Mouse (Mus musculus) left cerebral cortex, adult 2 months (tissue): ENCODE measurements around the gene Kit. TPM values are rescaled to one million over a fixed set of nuclear protein-coding genes. Genes with fewer than 3 reads are reported as not detected.

Source experiments
- DNase-seq, 2 experiments: peaks; one replicate each; pipeline ENCODE4 v3.0.0; 2021 to 2022; ENCODE audit warnings: low spot score in 2 of 2, mixed read lengths in 1 of 2; ENCODE audit errors: extremely low spot score in 1 of 2
- H3K27ac ChIP-seq: fragments of 200-600 bp; 2 replicates; pipeline ENCODE4 v1.8.1; 2022
- H3K4me3 ChIP-seq: fragments of 200-600 bp; 2 replicates; pipeline ENCODE4 v1.8.1; 2022
- CTCF ChIP-seq: fragments of 200-600 bp; IDR thresholded peaks from 2 replicates; pipeline ENCODE4 v1.8.1; 2022; ENCODE audit warnings: antibody characterized with exemption, mild to moderate bottlenecking, moderate library complexity
- intact Hi-C: fragments of 180-260 bp; cut with DNase I; formaldehyde crosslinking; loops from one replicate; pipeline ENCODE4 v1.15.1; 2025
- total RNA-seq, 2 experiments: library from RNA; stranded (reverse); gene quantifications; 2 replicates each; pipeline ENCODE4 v1.2.3; 2021

The Kit gene
- total RNA-seq, 2 experiments from 2014 or later = 31.5 to 33.9 TPM

DNA sequence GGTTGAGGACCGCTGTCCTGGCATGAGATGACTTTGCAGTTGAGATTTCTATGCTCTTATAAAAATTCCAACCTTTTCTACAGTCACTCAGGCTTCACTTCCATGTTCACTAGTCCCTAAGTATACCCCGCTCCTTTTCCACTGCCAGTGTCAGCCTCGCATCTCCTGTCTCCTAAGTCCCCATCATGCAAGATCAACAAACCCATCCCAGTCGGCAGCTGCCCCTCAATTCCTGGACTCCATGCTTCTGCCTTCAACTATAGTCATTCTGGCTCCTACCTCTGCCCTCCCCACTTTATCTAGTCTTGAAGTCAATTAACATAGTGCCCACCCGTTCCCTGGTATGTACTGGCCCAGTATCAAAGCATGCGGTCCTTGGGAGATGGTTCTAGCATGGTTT is 83.9 kb downstream of the Kit start:
- intact Hi-C loops = no loop called here

DNA sequence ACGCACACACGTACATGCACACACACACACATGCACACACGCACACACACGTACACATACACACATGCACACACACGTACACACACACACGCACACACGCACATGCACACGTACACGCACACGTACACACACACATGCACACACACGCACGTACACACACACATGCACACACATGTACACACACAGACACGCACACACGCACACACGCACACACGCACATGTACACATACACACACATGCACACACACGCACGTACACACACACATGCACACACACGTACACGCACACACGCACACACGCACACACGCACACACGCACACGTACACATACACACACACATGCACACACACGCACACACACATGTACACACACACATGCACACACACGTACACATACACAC is 85.6 kb downstream of the Kit start:
- intact Hi-C loops = no loop called here
- no peak for TF ChIP-seq CTCF
- DNase-seq = no peak
- no peak overlapping the region for H3K4me3 ChIP-seq
- H3K27ac ChIP-seq = no peak overlapping the region

More for the DNA sequence above, 83.9 kb downstream of the Kit start:
- TF ChIP-seq CTCF = no peak
- DNase-seq = no peak
- Histone ChIP-seq H3K4me3 (no peak overlapping the region), H3K27ac (no peak overlapping the region)

DNA sequence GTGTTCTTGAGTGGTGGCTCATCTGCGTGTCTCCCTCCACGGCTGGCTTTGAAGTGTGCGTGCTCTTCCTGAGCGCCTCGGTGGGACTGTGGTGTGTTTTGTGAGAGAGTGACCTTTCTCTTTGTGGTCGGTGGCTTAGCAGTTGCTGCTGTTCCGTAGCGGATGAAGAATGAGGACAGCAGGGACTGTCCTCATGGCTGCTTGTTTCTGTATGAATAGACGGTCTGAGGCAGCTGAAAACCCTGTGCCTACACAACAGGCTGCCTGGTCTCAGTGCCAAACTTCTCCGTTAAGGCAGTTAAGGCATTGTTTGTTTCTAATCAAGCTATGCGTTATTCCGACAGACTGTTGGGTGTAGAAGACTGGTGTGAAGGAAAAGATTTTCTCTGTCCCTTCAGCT is 87.8 kb downstream of the Kit start:
- no peak for TF ChIP-seq CTCF
- H3K4me3 ChIP-seq = no peak overlapping the region
- DNase-seq = no peak
- no peak overlapping the region for H3K27ac ChIP-seq
- intact Hi-C loops = no loop called here

DNA sequence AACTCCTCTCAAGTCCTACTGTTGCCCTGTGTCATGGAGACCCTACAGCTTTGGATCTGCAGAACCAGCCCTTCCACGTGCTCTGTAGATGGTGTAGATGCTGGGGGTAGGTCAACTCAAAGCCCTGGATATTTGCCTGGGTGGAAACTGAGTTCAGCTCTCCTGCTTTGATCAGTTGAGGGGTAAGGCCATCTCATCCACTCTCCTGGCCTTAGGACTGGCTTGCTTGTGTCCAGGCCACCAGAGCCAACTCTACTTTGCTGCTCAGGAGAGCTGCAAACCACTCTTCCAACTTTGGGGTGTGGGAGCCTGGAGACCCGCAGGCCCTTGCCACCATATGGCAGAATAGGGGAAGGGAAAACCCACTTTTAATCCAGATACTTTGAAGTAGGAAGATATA is 89.1 kb downstream of the Kit start:
- intact Hi-C loops = no loop called here
- Histone ChIP-seq H3K4me3 (no peak overlapping the region), H3K27ac (no peak overlapping the region)
- no peak for TF ChIP-seq CTCF
- DNase-seq = no peak

- H3K4me3 ChIP-seq = no peak overlapping the region
- no peak for TF ChIP-seq CTCF
- intact Hi-C loops = no loop called here
- H3K27ac ChIP-seq = no peak overlapping the region
- DNase-seq = no peak
These were observed 92.4 kb downstream of the Kit start for GRCm38 (mm10) chr5:75667083-75667482.

DNA sequence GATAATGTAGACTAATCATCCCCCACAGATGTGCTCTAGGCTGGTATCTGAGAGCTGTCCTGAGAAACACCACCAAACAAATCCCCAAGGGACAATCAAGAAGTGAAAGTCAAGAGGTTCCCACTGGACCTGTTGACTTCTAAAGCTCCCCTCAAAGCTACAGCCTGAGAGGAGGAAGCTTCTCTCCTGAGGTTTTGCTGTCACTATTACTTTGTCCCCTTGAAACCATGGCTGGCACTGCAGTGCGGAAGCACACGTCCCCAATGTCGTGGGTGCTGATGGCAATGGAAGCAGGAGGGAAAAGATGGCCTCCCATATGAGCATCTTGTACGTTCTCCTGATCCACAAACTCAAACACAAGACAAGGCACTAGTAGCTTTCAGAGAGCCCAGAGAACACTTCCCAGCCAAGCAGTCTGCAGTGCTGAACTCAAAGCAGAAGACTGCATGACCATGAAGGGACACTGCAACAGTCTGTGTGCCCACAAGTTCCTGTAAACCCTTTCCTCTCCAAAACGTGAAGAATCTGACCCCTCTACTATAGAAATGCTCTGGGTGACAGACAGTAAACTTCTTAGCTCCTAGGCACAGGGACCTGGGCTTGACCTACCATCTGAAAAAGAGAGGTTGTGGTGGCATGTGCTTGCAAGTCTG is 96.5 kb downstream of the Kit start:
- no peak for TF ChIP-seq CTCF

DNA sequence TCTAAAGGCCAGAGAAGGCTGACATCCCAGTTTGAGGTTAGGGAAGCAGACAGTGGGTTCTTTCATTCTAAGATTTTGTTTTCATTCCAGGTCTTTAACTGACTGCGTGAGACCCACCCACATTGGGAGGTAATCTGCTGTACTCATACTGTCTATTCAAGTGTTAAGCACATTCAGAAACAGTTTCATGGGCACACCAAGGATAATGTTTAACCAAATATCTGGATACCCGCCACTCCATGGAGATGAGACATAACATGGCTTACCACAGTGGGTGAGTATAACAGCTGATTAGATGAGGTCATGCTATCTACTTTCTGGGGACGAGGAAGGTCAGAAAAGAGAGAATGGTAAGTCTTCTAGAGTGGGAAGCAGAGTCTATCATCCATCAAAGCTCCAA is 101.3 kb downstream of the Kit start:
- no peak overlapping the region for H3K4me3 ChIP-seq
- DNase-seq = no peak
- intact Hi-C loops = no loop called here
- no peak overlapping the region for H3K27ac ChIP-seq
- no peak for TF ChIP-seq CTCF

More for the DNA sequence above, 96.5 kb downstream of the Kit start:
- intact Hi-C loops = no loop called here
- Histone ChIP-seq H3K27ac (no peak overlapping the region), H3K4me3 (no peak overlapping the region)
- DNase-seq = no peak

- DNase-seq = no peak
- no peak overlapping the region for H3K4me3 ChIP-seq
- no peak for TF ChIP-seq CTCF
- intact Hi-C loops = no loop called here
- no peak overlapping the region for H3K27ac ChIP-seq
These were observed 105.2 kb downstream of the Kit start for GRCm38 (mm10) chr5:75679896-75680295.

GRCm38 (mm10) chr5:75695162-75695809 is 120.6 kb downstream of the Kit start:
- Histone ChIP-seq H3K4me3 (no peak overlapping the region), H3K27ac (no peak overlapping the region)
- intact Hi-C loops = no loop called here
- no peak for TF ChIP-seq CTCF
- DNase-seq = no peak

DNA sequence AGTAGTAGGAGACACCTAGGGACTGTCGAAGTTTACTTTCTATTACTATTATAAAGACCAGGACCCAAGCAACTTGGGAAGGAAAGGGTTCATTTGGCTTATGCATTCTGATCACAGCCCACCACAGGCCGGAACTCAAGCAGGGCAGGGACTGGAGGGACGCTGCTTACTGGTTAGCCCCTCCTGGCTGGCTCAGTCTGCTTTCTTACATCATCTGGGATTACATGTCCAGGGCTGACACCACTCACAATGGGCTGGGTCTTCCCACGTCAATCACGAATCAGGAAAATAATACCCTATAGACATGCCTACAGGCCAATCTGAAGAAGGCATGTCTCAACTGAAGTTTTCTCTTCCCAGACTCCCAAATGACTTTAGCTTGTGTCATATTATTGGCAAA is 122.2 kb downstream of the Kit start:
- Histone ChIP-seq H3K4me3 (no peak overlapping the region), H3K27ac (no peak overlapping the region)
- intact Hi-C loops = no loop called here
- DNase-seq = no peak
- no peak for TF ChIP-seq CTCF

DNA sequence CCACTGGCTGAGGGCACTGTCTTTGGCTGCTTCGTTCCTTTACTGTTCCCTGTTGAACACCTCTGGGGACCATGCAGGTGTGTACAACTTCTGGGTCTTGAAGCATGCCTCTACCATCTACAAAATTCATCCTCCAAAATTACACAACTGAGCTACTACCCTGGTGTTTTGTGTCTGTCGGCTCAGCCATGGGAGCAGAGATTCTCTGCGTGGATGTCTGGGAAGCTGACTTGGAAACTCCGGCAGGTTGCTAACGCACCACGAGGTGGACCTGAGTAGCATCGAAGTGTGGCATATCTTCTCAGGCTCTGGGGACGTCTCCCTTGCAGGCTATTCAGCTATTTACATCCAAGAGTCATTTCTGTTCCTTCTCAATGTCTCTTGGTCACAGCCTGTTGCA is 123.8 kb downstream of the Kit start:
- DNase-seq = no peak
- Histone ChIP-seq H3K27ac (no peak overlapping the region), H3K4me3 (no peak overlapping the region)
- no peak for TF ChIP-seq CTCF
- intact Hi-C loops = no loop called here

DNA sequence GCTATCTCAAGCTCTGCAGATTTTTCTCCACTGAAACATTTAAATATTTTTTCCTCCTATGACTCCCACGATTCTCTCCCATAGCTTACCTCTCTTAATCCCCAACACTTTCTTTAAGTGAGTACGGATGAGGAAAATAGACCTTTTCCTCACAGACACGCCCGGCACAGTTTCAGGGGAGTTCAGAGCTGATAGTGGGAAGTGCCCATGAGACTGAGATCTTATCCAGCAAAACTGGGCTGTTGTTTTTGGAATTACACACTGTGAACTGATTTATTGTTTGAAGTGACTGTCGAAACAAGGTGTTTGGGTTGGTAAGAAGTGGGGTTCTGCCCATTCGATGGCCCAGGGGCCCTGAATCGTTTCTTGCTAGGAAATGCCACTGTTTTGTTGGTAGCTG is 124.4 kb downstream of the Kit start:
- intact Hi-C loops = no loop called here
- DNase-seq = no peak
- no peak overlapping the region for H3K4me3 ChIP-seq
- no peak for TF ChIP-seq CTCF
- no peak overlapping the region for H3K27ac ChIP-seq

- TF ChIP-seq CTCF = no peak
- intact Hi-C loops = no loop called here
- DNase-seq = no peak
- Histone ChIP-seq H3K4me3 (no peak overlapping the region), H3K27ac (no peak overlapping the region)
These were observed 124.8 kb downstream of the Kit start for GRCm38 (mm10) chr5:75699516-75699915.
